ENCODE assay signal across 20 mouse cellular contexts in genomic region chr12:32621739-32622138, GRCm38 (mm10).
DNase-seq lines count a peak whose midpoint lies in the region; ATAC-seq lines count a peak whose summit lies in the region.
"Had no signal": no experiment of that assay in that cellular context is flagged by ENCODE, and none has a peak within 500 bp of the region (broad histone marks: within the 10 kb centered on the region; RNA-seq: fewer than 3 reads in every experiment).

No protein-coding gene starts in this region.

- H3K27me3 ChIP-seq in kidney, embryonic 16.5 days (ENCODE audit: insufficient read depth, low read length) = no peaks in the 10 kb centered on the region
- H3K27me3 ChIP-seq in forebrain, embryonic 14.5 days (replicated peaks; ENCODE audit: control insufficient read depth, insufficient read depth, low read length) = no peaks in the 10 kb centered on the region
- H3K27me3 ChIP-seq: forebrain, embryonic 13.5 days; heart, embryonic 15.5 days; limb, embryonic 12.5 days; liver, embryonic 13.5 days; lung, embryonic 15.5 days had no signal

- H3K4me1 ChIP-seq in kidney, embryonic 16.5 days (ENCODE audit: insufficient read depth, low read length) = no peaks in the 10 kb centered on the region
- no peaks in the 10 kb centered on the region for H3K4me1 ChIP-seq in forebrain, embryonic 14.5 days (ENCODE audit: control insufficient read depth, insufficient read depth, low read length)
- H3K4me1 ChIP-seq: forebrain, embryonic 13.5 days; heart, embryonic 15.5 days; limb, embryonic 12.5 days; liver, embryonic 13.5 days; lung, embryonic 15.5 days had no signal

- H3K9me3 ChIP-seq in kidney, embryonic 16.5 days (ENCODE audit: low read length) = peaks cover 2% of the 10 kb centered on the region; the same call in 1 of the 2 replicates
- 0 out of 2 replicates have a peak, but pooled peaks cover 3% of the 10 kb centered on the region for H3K9me3 ChIP-seq in forebrain, embryonic 14.5 days (replicated peaks; ENCODE audit: control insufficient read depth, low read length)
- H3K9me3 ChIP-seq: forebrain, embryonic 13.5 days; heart, embryonic 15.5 days; limb, embryonic 12.5 days; liver, embryonic 13.5 days; lung, embryonic 15.5 days; midbrain, embryonic 10.5 days had no signal

- no peak overlapping the region for H3K27ac ChIP-seq in kidney, embryonic 16.5 days (ENCODE audit: low read length)
- no peak overlapping the region for H3K27ac ChIP-seq in forebrain, embryonic 14.5 days (ENCODE audit: low read depth, low read length)
- H3K27ac ChIP-seq: forebrain, embryonic 13.5 days; heart, embryonic 15.5 days; left cerebral cortex, adult 2 months; limb, embryonic 12.5 days; liver, embryonic 13.5 days; lung, embryonic 15.5 days; midbrain, embryonic 10.5 days had no signal

- 87% methylated on average over 5 of the region's 5 CpGs for WGBS in kidney, embryonic 16.5 days
- WGBS in forebrain, embryonic 14.5 days = 93% methylated on average over 5 of the region's 5 CpGs

- H3K4me2 ChIP-seq in kidney, embryonic 16.5 days (replicated peaks; ENCODE audit: low read depth, low read length) = no peak overlapping the region
- no peak overlapping the region for H3K4me2 ChIP-seq in forebrain, embryonic 14.5 days (ENCODE audit: low read length)
- H3K4me2 ChIP-seq: forebrain, embryonic 13.5 days; heart, embryonic 15.5 days; limb, embryonic 12.5 days; liver, embryonic 13.5 days; lung, embryonic 15.5 days had no signal

- no peak overlapping the region for H3K9ac ChIP-seq in kidney, embryonic 16.5 days (replicated peaks; ENCODE audit: low read length)
- no peak overlapping the region for H3K9ac ChIP-seq in forebrain, embryonic 14.5 days (ENCODE audit: low read length)
- H3K9ac ChIP-seq: forebrain, embryonic 13.5 days; heart, embryonic 15.5 days; limb, embryonic 12.5 days; liver, embryonic 13.5 days; lung, embryonic 15.5 days had no signal

- H3K4me3 ChIP-seq in kidney, embryonic 16.5 days (ENCODE audit: low read length) = no peak overlapping the region
- no peak overlapping the region for H3K4me3 ChIP-seq in forebrain, embryonic 14.5 days (ENCODE audit: low read depth, low read length)
- H3K4me3 ChIP-seq: forebrain, embryonic 13.5 days; heart, embryonic 15.5 days; left cerebral cortex, adult 2 months; limb, embryonic 12.5 days; liver, embryonic 13.5 days; lung, embryonic 15.5 days; midbrain, embryonic 10.5 days had no signal

- H3K36me3 ChIP-seq in kidney, embryonic 16.5 days (ENCODE audit: insufficient read depth, low read length) = no peaks in the 10 kb centered on the region
- no peaks in the 10 kb centered on the region for H3K36me3 ChIP-seq in forebrain, embryonic 14.5 days (ENCODE audit: control insufficient read depth, insufficient read depth, low read length)
- H3K36me3 ChIP-seq: heart, embryonic 15.5 days; limb, embryonic 12.5 days; liver, embryonic 13.5 days; lung, embryonic 15.5 days; midbrain, embryonic 10.5 days had no signal

- DNase-seq in adrenal gland, adult (ENCODE audit: inconsistent age in 2 of 2, low spot score in 1 of 2) = peak; percentile 66 to 77
- DNase-seq in adrenal gland, postnatal 14 days = no peak
- DNase-seq in kidney, adult 8-10 months = peak; percentile 60 to 82
- DNase-seq in 3T3-L1 (ENCODE audit: low read depth, low spot score) = peak; percentile 50
- DNase-seq in skeletal muscle tissue, adult 2 months (ENCODE audit: low read depth, low spot score) = peak; percentile 63
- no peak for DNase-seq in forebrain, embryonic 14.5 days (ENCODE audit: low spot score)
- DNase-seq: adrenal gland, adult 8-10 months; cerebellum, adult 11-12 months; cerebellum, postnatal 25 days; liver, embryonic 13.5 days; right cerebral cortex, postnatal 14 days; thymus, adult 18-20 months had no signal

- ATAC-seq in kidney, embryonic 16.5 days (ENCODE audit: low FRiP score, low TSS enrichment) = no peak
- ATAC-seq in megakaryocyte-erythroid progenitor cell, adult 5-6 weeks (replicated peaks; ENCODE audit: low FRiP score, low TSS enrichment, poor library complexity, severe bottlenecking) = no peak
- ATAC-seq in forebrain, embryonic 14.5 days = no peak
- ATAC-seq: forebrain, embryonic 13.5 days had no signal

Comparison
In these comparisons a context has a peak if more than half of its experiments do, and no peak if none do; other contexts are left out.
1. DNase-seq: peak in adrenal gland, adult (2 of 2), kidney, adult 8-10 months (2 of 2), 3T3-L1 (single experiment) and skeletal muscle tissue, adult 2 months (single experiment); none in adrenal gland, postnatal 14 days (single experiment) and forebrain, embryonic 14.5 days (single experiment).